Mouse (Mus musculus): ENCODE data around the gene Abca4.

DNA sequence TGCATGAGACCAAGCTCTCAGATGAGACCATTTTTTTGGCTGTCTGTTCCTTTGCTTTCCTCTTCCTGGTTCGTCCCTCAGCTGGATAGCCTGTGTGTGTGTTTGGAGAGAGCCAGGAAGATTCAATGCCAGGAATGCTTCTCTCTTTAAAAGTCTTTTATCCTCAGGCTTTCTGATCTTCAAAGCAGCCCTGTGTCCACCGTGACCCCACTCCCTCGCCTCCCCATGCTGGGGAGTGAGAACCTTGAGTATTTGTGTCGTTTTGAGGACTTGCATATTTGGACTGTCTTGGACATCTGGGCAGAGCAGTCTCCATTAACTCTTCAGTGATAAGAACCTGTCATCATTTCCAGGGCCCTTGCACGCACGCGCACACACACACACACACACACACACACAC is 57.8 kb downstream of the Abca4 start:
- TF ChIP-seq CTCF (IDR thresholded peaks at IDR 0.05; ENCODE audit: low read depth) = no peak
- TF ChIP-seq EP300 (optimal IDR thresholded peaks at IDR 0.05) = no peak
